Mouse (Mus musculus) embryonic fibroblast, embryonic 13.5 days (primary cell): ENCODE measurements around the gene Kif6. TPM values are rescaled to one million over a fixed set of nuclear protein-coding genes. Genes with fewer than 3 reads are reported as not detected.

Source experiments
- H3K27ac ChIP-seq: 2 replicates; pipeline ENCODE4 v1.5.1; 2012; ENCODE audit warnings: low read length, control low read depth, inconsistent platforms; ENCODE audit not compliant: insufficient read depth
- H3K4me1 ChIP-seq: 2 replicates; pipeline ENCODE4 v1.6.1; 2011; ENCODE audit warnings: low read length; ENCODE audit not compliant: control insufficient read depth, insufficient read depth
- H3K4me3 ChIP-seq: 2 replicates; pipeline ENCODE4 v1.5.1; 2011; ENCODE audit warnings: mild to moderate bottlenecking, control low read depth, low read length; ENCODE audit not compliant: insufficient read depth
- CTCF ChIP-seq: IDR thresholded peaks from 2 replicates; pipeline ENCODE4 v1.5.1; 2011; ENCODE audit warnings: mild to moderate bottlenecking, control low read depth, low read length, moderate library complexity, borderline replicate concordance; ENCODE audit not compliant: insufficient read depth
- POLR2A ChIP-seq: IDR thresholded peaks from 2 replicates; pipeline ENCODE4 v1.6.1; 2011; ENCODE audit warnings: low read depth, mild to moderate bottlenecking, control low read depth, low read length, moderate library complexity
- polyA plus RNA-seq: library from polyadenylated mRNA; stranded (reverse); fragments of >200 nt; gene quantifications from 2 replicates; pipeline ENCODE4 v1.2.4, GENCODE M21; 2011; ENCODE audit warnings: low read depth; ENCODE audit not compliant: missing spikeins, insufficient read length

Kif6 gene
- polyA plus RNA-seq, 1 experiment, result 3.1 TPM

- H3K4me1 ChIP-seq, result no peaks in the 10 kb centered on the region
- TF ChIP-seq CTCF (no peak), POLR2A (no peak)
- H3K27ac ChIP-seq, result no peak overlapping the region
- no peak overlapping the region for H3K4me3 ChIP-seq
Measured at GRCm38 (mm10) chr17:49627011-49627794, 12.3 kb downstream of the Kif6 start.

DNA sequence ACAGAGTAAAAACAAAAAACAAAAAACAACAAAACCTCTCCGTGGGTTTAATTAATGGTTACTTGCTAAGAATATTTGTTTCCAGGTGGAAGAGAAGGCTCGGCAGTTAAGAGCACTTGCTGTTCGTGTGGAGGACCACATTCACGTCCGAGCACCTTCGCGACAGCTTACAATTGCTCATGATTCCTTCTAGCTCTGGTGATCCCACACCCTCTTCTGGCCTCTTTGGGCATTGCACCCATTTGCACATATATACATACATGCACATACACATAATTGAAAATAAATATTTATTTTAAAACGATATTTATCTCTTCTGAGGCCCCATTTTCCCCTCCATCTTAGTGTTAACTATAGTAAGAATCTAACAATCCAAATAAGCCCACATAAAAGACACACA, 13.9 kb downstream of the Kif6 start:
- Histone ChIP-seq H3K4me3 (no peak overlapping the region), H3K27ac (no peak overlapping the region), H3K4me1 (no peaks in the 10 kb centered on the region)
- TF ChIP-seq CTCF, result no peak
- TF ChIP-seq POLR2A, result no peak

DNA sequence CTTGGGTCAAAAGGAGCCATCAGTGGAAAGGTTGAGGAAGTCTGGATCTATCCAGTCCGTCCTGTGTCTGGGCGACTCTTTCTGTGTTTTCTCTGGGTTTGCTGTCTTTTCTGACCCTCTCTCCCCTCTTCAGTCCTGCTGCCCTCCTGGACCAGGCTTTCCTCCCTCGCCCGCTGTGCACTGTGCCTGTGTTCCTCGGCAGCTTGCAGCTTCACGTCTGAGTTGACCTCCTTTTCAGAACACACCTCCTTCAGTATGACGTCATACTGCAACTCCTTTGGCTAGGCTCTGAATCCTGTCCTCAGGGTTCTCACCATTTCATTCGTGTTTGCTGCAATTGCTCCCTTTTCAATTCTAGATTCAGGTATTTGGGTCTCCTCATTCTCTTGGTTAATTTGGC, 18.1 kb downstream of the Kif6 start:
- no peak overlapping the region for H3K27ac ChIP-seq
- no peak overlapping the region for H3K4me3 ChIP-seq
- no peak for TF ChIP-seq CTCF
- TF ChIP-seq POLR2A, result no peak
- no peaks in the 10 kb centered on the region for H3K4me1 ChIP-seq

GRCm38 (mm10) chr17:49641903-49642302, 27.0 kb downstream of the Kif6 start:
- TF ChIP-seq POLR2A, result no peak
- TF ChIP-seq CTCF, result no peak
- Histone ChIP-seq H3K4me1 (no peaks in the 10 kb centered on the region), H3K27ac (no peak overlapping the region), H3K4me3 (no peak overlapping the region)

GRCm38 (mm10) chr17:49642336-49642735, 27.4 kb downstream of the Kif6 start:
- TF ChIP-seq CTCF (no peak), POLR2A (no peak)
- Histone ChIP-seq H3K4me1 (no peaks in the 10 kb centered on the region), H3K4me3 (no peak overlapping the region), H3K27ac (no peak overlapping the region)

- H3K27ac ChIP-seq, result no peak overlapping the region
- TF ChIP-seq CTCF (no peak), POLR2A (no peak)
Measured at GRCm38 (mm10) chr17:49642889-49643490, 28.1 kb downstream of the Kif6 start.

DNA sequence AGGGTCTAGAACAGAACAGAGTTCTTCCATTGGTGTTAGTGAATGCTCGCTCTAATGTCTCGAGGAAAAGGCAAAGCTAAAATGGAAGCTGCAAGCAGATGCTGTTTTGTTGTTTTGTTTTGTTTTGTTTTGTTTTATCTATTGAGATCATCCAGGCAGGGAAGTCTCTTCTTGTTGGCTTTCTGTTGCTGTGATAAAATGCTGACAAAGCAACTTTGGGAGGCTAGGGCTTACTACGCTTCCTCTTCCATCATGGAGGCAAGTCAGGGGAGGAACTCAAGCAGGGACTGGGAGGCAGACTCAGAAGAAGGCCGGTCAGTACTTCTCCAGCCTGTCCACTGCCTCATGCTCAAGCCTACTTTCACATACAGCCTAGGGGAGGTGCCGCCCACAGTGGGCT, 31.3 kb downstream of the Kif6 start:
- H3K4me3 ChIP-seq, result no peak overlapping the region
- TF ChIP-seq CTCF, result no peak
- no peak for TF ChIP-seq POLR2A
- H3K27ac ChIP-seq, result no peak overlapping the region
- no peaks in the 10 kb centered on the region for H3K4me1 ChIP-seq

More at GRCm38 (mm10) chr17:49642889-49643490, 28.1 kb downstream of the Kif6 start:
- Histone ChIP-seq H3K4me3 (no peak overlapping the region), H3K4me1 (no peaks in the 10 kb centered on the region)

DNA sequence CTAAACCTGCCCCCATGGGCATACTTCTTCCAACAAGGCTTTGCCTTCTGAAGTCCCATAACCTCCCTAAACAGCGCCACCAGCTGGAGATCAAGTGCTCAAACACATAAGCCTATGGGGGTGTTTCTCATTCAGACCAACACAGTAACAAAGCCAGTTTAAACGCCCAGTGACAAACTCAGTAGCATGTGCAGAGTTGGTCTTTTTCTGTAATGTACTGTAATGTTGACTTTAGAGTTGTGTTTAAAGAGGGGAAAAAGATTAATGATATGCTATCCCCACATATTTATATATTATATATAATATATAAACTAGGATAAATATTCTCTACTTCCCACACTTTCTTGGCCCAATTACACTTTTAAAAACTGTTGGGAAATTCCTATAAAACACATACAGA, 34.0 kb downstream of the Kif6 start:
- H3K27ac ChIP-seq, result no peak overlapping the region
- H3K4me3 ChIP-seq, result no peak overlapping the region
- TF ChIP-seq CTCF (no peak), POLR2A (no peak)
- no peaks in the 10 kb centered on the region for H3K4me1 ChIP-seq

DNA sequence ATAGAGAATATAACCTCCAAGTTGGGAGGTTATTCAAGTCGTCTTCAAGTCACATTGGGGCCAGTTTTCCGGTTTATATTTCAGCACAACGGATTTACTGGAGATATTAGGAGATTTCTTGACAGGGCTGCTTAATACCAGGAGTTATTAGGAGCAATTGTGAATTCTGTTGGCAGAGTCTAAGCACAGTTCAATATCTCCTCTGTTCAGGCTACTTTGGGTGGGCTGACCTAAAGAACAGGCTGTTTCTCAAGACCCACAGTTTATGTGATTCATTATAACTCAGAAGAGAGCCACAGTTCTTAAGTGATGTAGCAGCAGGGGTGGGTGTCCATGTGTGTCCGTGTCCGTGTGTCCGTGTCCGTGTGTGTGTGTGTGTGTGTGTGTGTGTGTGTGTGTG, 34.5 kb downstream of the Kif6 start:
- TF ChIP-seq POLR2A (no peak), CTCF (no peak)
- H3K27ac ChIP-seq, result no peak overlapping the region
- no peak overlapping the region for H3K4me3 ChIP-seq
- no peaks in the 10 kb centered on the region for H3K4me1 ChIP-seq

GRCm38 (mm10) chr17:49650366-49650765, 35.4 kb downstream of the Kif6 start:
- no peaks in the 10 kb centered on the region for H3K4me1 ChIP-seq
- H3K27ac ChIP-seq, result no peak overlapping the region
- TF ChIP-seq POLR2A (no peak), CTCF (no peak)
- H3K4me3 ChIP-seq, result no peak overlapping the region
